Mouse (Mus musculus): Measurements from ENCODE around the gene Ovol2.
"Not testable (repeated sequence)": the region's sequence is repeated elsewhere in the genome, so short reads cannot be mapped to it uniquely, and the experiment has no call there.

Gene Ovol2

DNA sequence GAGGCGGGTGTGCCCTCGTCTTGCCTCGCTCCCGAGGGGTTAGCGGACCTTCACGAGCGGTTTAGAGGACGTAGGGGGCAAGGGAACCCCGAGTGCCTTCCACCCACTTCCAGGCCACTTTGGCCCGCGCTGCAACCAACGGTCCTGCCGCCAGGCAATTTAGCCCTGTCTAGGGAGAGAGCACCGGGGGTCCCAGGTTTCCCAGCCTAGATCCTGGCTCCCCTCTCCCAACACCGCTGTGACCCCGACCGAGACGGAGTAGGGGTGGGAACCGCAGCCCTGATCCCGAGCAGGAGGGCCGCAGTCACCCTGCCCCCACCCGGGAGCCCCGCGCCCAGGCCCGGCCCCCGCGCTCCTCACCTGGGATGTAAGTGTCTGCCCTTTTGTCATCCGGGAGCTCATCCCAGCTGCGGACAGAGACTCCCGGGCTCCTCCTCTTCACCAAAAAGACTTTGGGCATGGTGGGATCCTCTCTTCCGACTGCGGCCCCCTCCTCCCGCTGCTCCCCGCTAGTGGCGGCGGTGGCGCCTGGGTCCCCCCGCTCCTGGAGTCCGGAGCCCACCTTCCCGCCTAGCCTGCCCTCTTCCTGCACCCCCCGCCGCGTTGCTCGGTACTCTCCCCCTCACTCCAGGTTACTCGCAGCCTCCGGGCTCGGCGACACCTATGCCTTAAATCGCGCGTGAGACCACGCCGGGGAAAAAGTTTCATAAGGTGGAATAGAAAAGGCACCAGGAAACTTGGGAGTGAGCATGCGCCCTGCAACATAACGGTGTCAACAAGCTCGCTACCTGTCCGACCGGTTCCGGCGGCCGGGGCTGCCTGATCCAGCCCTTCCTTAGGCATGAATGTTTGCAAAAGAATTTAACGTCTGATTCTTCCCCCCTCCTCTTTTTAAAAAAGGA, at the start of gene Ovol2:
TSS of gene Ovol2 (minus strand) at position 746 of the 902 bp plus-strand sequence.
- DNase-seq (ENCODE audit: low spot score in 2 of 2) = no peak

DNA sequence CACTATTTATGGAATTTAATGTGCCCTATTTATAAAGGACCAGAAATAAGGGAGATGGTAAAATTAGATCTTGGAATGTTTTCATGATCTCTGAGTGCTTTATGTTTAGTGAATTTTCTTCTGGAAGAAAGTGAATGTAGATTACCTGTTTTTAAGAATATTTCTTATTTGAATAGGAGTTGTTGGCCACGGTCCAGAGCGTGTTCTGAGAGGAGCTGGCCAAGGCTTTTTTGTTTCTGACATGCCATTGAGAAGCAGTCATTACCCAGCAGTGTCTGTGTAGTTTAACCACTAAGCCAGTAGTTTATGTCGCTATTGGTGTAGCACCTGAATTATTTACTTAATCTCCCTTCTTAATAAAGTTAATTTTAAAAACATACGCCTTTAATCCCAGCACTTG, 49.8 kb upstream of the Ovol2 start:
- DNase-seq (ENCODE audit: low spot score in 2 of 2) = no peak

DNA sequence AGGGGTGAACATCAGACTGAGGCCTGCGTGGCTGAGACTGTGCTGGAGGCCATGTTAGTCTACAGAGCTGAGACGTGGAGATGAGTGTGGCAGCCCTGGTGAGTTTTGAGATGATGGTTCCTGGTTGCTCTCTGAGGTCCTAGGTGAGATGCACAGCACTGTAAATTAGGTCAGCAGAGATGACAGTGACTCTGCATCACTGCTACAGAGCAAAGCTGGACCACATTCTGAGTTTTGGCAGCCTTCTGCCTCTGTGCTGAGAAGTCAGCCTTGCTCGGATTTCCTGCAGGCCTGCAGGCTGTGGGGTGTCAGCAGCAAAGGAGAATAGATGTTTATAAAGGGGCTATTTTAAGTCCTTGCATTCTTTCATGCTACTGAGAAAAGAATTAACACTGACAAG, 49.3 kb upstream of the Ovol2 start:
- no peak for DNase-seq (ENCODE audit: low spot score in 2 of 2)

DNA sequence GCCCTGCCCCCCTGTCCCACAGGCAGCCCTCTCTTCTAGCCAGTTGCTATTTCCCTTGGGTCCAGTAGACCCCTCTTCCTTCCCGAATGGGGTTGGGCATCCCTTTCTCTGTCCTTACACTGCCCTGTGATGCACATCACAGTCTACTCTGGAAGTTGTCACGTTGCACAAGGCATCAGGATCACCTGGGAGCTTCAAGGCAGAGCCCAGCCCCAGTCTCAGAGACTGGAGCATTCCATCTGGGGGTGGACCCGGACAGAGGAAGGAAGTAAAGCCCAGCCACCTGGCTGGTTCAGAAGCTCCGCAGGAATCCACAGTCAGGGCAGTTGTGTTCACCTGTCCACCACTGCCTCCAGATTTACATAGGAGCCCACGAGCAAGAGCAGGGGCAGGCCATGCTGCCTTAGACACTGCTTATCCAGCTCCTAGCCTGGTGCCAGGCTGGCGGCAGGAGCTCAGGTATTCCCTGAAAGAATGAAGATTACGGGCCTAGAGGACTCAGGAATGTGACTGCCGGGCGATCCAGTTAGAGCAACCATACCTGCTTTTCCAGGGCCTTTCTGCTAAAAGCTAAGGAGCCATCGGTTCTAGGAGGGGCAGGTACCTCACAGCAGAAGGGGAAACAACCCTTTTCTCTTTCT, 43.2 kb upstream of the Ovol2 start:
- no peak for DNase-seq (ENCODE audit: low spot score in 2 of 2)

DNA sequence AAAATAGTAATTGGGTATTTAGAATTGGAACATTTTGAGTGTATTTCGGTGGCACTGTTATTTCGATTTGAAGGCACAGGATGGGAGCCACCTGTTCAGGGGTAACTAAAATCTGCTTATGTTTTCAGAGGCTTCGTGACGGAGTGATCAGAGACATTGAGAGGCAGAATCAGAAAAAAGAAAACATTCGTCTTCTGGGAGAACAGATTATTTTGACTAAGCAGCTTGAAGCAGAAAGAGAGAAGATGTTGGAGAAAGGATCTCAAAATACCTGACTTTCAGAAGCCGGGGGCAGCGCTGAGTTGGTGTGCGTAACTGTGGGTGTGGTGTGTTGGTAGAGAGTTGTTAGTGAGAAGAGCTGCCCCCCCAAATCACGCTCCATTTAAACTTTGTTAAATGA, 41.1 kb upstream of the Ovol2 start:
- DNase-seq (ENCODE audit: low spot score in 2 of 2) = peak; percentile 24 to 54

DNA sequence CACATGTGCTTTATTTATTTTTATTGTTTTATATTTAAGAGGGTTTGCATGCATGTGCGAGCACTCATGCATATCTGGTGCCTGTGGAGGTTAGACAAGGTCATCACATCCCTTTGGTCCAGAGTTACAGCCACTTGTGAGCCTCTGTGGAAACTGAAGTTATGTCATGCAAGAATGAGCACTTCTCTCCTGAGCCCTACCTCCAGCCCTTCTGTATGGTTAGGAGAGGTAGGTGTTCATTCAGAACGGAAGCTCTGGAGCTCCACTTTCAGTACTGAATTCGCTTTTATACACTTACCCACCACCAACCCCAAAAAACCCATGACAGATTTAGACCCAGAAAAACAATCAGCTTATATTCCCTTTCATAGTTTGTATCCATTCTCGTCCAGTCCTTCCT, 39.6 kb upstream of the Ovol2 start:
- no peak for DNase-seq (ENCODE audit: low spot score in 2 of 2)

DNA sequence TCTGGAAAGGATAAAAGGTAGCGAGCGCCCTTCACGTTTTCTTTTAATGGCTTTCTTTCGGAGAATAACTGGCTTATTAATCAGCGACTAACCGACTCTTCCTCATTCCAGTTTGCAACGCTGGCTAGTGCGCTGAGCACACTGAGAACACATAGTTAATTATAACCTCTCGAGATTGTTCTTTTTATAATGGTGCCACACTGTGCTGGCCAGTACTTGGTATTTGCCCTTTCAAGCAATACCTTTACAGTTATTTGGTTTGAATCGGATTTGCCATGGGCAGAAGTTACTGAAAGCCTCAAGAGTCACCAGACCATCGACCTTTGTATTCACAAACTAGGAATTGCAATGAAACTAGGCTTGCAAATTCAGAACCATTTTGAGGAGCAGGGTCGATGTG, 37.6 kb upstream of the Ovol2 start:
- DNase-seq (ENCODE audit: low spot score in 2 of 2) = no peak

DNA sequence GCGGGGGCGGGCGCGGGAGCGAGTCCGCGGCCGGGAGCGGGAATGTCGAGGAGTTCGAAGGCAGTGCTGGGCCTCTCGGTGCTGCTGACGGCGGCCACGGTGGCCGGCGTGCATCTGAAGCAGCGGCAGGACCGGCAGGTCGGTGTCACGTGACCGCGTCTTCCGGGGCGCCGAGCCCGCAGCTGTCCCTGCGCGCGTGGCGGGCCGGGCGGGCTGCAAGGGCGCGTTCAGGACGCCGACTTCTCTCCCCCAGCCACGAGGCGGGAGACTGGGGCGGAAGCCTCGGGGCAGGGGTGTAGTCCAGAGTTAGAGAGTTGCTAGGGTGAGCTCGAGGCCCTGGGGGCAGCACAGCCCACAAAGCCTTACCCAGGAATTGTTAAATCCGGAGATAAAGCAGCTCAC, 37.1 kb upstream of the Ovol2 start:
- DNase-seq (ENCODE audit: low spot score in 2 of 2) = no peak

DNA sequence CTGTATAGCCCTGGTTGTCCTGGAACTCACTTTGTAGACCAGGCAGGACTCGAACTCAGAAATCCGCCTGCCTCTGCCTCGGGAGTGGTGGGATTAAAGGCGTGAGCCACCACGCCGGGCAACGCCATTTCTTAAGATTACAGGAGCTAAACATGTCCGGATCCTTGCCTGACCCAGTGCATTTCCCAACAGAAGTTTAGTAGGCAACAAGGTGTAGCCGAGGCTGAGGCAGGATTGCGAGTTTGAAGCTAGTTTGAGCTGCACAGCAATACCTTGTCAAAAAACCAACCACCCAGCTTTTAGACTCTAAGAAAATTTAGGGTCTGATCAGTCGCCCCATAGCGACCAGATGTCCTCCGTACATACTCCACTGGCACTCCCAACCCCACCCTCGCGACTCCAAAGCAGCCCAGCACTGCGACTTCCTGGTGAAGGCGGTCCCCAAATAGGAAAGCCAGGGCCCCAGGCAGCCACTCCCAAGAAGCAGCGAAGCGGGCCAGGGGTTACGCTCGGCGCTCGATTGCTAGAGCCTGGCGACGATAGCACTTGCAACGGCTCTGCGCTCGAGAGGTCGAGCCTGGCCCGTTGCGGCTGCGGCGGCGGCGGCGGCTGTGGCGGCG, 36.6 kb upstream of the Ovol2 start, which contains the start of the genes Kat14 and Pet117:
TSS of gene Kat14 (plus strand) at position 584 of the 620 bp plus-strand sequence.
TSS of gene Pet117 (plus strand) at position 597 of the 620 bp plus-strand sequence.
- DNase-seq (ENCODE audit: low spot score in 2 of 2) = peak; percentile 91

DNA sequence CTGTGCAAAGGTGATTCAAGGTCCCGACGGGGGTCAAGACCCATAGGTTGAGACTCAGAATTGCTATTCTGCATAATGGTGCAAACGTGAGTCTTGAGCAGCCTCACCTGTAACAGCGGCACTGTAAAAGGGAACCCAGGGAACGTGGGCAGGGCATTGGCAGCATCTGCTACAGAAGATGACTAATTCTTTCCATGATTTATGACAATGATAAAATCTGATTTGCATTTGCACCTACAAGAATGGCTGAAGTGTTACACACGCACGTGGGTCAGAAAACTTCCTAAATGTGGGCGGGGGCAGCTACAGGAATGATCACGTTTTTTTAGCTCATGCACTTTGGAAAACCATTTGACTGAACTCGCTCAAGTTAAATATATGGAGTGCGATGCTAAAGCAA, 20.9 kb upstream of the Ovol2 start:
- DNase-seq (ENCODE audit: low spot score in 2 of 2) = peak; percentile 12 to 45

DNA sequence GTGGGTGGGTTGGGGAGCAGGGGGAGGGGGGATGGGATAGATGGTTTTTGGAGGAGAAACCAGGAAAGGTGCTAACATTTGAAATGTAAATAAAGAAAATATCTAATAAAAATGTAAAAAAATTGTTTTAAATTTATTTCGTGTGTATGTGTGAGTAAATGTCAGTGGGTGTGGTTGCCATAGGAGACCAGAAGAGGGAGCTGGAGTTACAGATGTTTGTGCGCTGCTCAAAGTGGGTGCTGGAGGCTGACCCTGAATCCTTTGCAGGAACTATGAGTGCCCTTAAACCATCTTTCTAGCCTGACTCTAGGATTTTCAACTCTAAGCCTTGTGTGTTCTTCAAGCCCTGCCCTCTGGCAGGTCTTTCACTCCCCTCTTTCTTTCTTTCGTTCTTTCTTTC, 16.6 kb upstream of the Ovol2 start:
- DNase-seq (ENCODE audit: low spot score in 2 of 2) = no peak

DNA sequence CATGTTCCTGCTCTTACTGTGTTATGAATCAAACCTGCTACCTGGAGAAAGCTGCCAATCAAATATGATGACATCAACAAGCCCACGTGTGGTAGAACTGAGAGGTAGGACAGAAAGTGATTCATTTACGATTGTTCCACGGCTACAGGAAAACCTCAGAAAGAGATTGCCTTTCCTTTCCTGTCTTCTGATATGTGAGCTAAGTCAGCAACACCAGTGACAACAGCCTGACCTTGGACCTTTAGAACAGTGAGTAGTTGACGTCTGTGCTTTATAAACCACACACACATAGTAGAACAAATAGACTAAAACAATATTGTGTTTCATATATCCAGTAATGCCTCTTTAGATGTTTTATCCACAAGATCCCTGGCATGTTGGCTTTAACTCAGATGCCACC, 11.2 kb upstream of the Ovol2 start:
- no peak for DNase-seq (ENCODE audit: low spot score in 2 of 2)

DNA sequence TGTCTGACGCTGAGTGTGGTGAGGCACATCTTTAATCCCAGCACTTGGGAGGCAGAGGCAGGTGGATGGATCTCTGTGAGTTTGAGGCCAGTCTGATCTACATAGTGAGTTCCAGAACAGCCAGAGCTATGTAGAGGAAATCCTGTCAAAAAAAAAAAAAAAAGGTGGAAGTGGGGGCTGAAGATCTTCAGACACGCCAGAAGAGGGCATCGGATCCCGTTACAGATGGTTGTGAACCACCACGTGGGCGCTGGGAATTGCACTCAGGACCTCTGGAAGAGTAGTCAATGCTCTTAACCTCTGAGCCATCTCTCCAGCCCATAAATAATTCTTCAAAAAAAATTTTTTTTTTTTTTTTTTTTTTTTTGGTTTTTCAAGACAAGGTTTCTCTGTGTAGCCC, 6.2 kb upstream of the Ovol2 start:
- DNase-seq (ENCODE audit: low spot score in 2 of 2) = not testable (repeated sequence)

DNA sequence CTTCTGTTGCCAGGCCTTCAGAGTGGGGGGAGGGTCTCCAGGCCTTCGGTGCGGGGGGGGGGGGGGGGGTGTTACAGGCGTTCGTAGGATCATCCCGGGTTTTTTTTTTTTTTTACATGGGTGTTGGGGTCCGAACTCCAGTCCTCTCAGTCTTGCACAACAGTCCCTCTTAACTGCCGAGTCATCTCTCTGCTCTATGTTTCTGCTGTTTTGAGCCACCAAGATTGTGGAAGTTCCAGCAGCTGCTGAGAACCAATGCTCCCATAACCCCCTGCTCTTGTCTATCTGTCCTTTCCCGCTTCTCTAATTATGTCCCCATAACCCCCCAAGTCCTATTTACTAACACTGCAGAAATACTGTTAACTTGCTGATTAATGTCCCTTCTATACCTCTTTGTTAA, 5.8 kb upstream of the Ovol2 start:
- no peak for DNase-seq (ENCODE audit: low spot score in 2 of 2)

DNA sequence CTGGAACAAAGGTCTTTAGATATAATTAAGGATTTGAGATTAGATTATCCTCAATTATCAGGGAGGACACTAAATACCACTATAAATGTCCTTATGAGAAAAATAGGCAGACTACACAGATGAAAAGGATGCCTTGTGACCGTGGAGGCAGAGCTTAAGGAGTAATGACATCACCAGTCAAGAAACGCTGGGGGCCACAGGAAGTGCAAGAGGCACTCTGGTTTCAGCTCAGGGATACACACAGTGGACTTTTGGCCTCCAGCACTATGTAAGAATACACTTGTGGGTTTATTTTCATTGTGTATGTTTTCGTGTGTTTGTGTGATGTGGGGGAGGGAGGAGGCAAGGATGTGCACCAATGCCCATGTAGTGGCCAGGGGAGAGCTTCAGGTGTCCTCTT, 5.3 kb upstream of the Ovol2 start:
- no peak for DNase-seq (ENCODE audit: low spot score in 2 of 2)

DNA sequence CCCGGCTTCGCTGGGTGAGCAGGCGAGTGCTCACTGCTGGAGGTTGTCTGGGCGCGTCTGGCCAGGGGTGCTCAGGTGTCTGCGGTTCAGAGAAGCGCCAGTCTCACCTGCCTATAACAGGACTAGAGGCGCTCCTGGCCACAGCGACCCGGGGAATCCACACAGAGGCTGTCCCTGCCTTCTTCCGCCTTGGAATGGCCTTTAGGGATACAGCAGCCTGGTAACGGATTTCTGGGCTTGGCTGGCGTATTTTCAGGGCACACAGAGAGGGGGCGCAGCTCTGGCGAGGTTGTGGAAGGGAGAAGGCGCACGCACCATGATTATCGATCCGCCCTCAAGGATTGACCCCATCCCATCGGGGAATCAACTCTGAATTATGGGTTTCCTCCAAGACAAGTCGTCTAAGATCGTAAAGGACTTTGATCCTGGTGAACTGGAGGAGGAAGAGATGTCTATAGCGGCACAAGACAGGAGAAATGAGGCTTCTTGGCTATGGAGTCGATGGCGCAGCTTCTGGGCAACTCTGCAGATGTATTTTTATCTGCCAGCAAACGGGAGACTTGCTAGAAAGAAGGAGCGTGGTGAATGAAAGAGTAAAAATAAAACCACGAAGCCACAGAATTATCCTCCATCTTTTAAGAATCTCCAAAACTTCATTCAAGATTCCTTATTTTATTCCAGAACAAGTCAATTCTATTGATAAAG, 1.3 kb upstream of the Ovol2 start:
- DNase-seq (ENCODE audit: low spot score in 2 of 2) = no peak

DNA sequence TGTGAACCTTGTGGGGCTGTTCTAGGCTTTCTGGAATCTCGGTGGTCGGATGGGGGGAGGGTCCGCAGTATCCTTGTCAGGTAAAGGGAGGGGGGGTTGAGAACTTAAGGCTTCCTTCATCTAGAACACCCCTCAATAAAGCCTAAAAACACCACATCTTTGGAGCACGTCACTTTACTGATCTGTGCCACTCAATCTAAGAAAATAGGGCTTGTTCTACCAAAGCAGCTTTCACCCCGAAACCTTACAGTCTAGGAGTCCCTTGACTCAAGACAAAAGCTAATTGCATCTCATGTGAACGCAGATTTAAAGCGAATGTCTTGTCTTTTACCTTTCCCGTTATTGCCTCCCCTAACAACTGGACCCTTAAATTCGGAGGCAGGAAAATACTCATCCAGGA, 540 bp upstream of the Ovol2 start:
- DNase-seq (ENCODE audit: low spot score in 2 of 2) = no peak

DNA sequence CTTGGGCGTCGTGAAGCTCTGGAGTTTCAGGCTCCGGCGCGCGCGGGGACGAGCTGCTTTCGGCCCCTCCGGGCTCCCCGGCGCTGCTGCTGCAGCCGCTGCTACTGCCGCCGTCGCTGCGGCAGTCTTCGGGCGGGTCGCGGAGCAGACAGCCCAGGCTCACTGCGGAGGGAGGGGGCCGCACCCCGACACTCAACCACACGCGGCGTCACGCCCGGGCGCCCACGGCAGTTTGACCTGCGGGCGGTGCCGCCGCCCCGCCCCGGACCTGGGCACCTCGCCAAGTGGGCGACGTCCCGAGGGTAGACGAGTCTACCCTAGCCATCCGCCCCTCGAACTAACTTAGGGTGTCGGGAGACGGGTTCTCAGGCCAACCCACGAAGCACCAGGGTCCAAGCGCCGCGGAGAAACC, 980 bp downstream of the Ovol2 start:
- no peak for DNase-seq (ENCODE audit: low spot score in 2 of 2)

DNA sequence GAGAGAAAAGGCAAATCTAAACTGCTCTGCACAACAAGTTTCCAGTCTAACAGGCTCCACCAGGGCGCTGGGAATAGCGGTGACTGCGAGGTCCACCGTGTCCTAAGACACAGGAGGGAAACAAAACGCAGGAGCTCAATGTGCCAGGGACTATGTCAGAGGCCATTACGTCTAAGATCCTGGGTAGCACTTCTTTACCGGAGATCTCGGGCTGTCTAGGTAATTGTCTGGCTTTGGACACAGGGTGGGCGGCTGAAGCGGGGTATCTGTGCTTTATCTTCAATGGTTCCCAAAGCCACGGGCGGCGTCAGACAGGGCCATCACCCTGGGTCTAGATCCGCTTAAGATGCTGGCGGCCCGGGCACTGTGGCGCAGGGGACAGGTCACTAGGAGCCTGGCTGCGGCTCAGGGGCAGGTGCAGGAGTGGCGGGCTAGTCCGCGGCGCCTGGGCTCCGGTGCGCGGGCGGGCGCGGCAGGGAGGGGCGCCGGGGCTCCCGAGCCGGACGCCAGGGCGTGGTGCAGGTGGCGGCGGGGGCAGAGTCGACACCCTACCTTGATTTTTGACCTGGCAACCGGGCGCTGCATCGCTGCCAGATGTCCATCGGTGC, 1.5 kb downstream of the Ovol2 start:
- DNase-seq (ENCODE audit: low spot score in 2 of 2) = no peak

DNA sequence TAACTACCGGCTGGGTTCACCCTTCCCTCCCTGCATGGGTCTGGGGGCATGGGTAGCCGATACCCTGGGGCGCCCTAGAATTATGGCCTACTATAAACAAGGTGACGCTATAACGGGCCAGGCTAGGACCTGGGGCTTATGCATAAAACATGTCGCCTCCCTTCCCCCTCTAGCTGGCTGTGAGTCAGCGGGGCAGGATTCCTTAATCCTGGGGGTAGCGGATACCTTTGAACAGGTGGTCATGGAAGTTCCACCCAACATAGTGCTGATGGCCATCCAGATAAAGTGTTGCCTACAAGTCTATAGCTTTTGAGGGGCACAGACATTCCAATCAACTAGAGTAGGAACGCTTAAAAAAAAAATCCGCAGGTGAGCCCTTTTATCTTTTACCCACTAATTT, 2.0 kb downstream of the Ovol2 start:
- no peak for DNase-seq (ENCODE audit: low spot score in 2 of 2)

DNA sequence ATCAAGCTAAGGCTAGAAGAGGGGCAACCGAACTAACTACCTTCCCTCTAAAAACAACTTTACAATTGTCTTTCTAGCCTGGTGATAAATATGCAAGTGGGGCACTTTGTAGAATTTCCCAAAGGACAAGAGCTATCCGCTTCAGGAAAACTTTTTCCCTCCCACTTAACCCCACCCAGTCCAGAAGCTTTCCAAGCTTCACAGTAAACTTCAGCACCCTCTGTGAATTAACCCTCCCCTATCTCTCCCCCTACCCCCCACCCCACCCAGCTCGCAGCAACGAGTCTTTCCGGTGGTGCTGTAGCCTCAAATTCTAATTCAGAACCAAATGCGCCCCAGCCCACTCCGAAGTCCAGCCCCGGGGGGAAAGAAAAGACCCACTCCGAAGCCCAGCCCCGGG, 2.5 kb downstream of the Ovol2 start:
- no peak for DNase-seq (ENCODE audit: low spot score in 2 of 2)

DNA sequence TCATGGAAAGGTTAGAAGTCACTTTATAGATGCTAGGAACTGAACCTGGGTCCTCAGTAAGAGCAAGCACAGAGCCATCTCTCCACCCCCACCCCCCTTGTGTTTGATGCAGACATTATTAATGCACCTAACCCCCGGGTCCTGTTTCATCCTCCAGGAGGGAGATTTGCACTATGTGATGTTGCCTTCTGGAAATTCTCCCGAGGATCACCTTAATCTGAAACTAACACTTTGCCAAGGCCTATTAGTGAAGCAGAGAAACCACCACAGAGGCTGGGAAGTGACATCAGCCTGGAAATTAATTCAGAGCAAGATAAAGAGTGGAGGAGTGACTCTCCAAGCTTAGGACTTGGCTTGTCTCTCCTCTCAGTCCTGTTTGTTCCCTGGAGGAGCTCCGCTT, 7.7 kb downstream of the Ovol2 start:
- DNase-seq (ENCODE audit: low spot score in 2 of 2) = no peak
